Mouse (Mus musculus) spleen, adult 10 weeks (tissue): ENCODE measurements around the gene Gm17693. TPM values are rescaled to one million over a fixed set of nuclear protein-coding genes. Genes with fewer than 3 reads are reported as not detected.

Source experiments
- polyA plus RNA-seq: library from polyadenylated mRNA; stranded (reverse); fragments of 350-450 nt; fragmentation: Illumina TruSeq; extraction: RNeasy Lipid Tissue Mini Kit (QIAGEN cat#74804); gene quantifications from one replicate; pipeline ENCODE4 v1.2.3, GENCODE M21; 2015; ENCODE audit warnings: low replicate concordance; ENCODE audit not compliant: insufficient read depth

Gene Gm17693
- polyA plus RNA-seq: not detected

DNA sequence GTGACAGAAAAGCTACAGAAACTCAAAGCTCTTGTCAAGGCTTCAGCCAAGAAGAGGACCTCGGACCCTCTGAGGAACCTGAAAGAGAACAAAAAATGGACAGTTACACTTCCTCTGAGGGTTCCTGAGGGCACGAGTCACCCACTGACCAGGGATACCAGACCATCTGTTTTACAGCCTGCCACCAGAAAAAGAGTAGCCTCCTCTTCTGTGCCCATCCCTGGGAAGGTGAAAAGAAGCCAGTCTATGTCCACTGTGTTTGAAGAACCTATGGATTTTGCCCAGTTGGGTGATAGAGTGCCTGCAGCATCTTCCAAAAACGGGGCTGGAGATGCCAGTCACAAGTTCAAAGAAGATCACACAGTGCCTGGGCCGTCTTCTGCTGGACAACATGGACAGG, at the start of gene Gm17693:
TSS of gene Gm17693 (plus strand) at position 301 of the 400 bp plus-strand sequence.

